Mouse (Mus musculus) MEL (cell line): ENCODE data around the gene Nr2c2ap. TPM values are rescaled to one million over a fixed set of nuclear protein-coding genes. Genes with fewer than 3 reads are reported as not detected.

Experiments
- DNase-seq: peaks from one replicate; pipeline ENCODE4 v3.0.0; 2011; ENCODE audit warnings: low read depth, low spot score
- H3K27ac ChIP-seq: 2 replicates; pipeline ENCODE4 v1.5.1; 2012; ENCODE audit warnings: low read depth, mild to moderate bottlenecking, control low read depth, low read length, moderate library complexity; ENCODE audit not compliant: control insufficient read depth
- H3K27me3 ChIP-seq, 2 experiments: fragments of 150-350 bp in 1 of 2; sonication (generic) in 1 of 2; 2 replicates each; pipeline ENCODE4 v1.6.1; 2012; ENCODE audit warnings: low read length in 2 of 2, mild to moderate bottlenecking in 2 of 2, improper control_type of control experiment in 1 of 2, moderate library complexity in 1 of 2; ENCODE audit not compliant: insufficient read depth in 2 of 2, control insufficient read depth in 1 of 2
- H3K36me3 ChIP-seq, 2 experiments: 2 replicates each; pipeline ENCODE4 v1.6.1; 2012 to 2014; ENCODE audit warnings: low read length in 2 of 2, improper control_type of control experiment in 1 of 2, inconsistent platforms in 1 of 2, mild to moderate bottlenecking in 1 of 2; ENCODE audit not compliant: insufficient read depth in 2 of 2, control insufficient read depth in 1 of 2
- H3K4me1 ChIP-seq, 2 experiments: fragments of 150-350 bp in 1 of 2; sonication (generic) in 1 of 2; 2 replicates each; pipeline ENCODE4 v1.6.1; 2012; ENCODE audit warnings: low read length in 2 of 2, improper control_type of control experiment in 1 of 2, mild to moderate bottlenecking in 1 of 2; ENCODE audit not compliant: insufficient read depth in 2 of 2, control insufficient read depth in 1 of 2
- H3K4me3 ChIP-seq, 2 experiments: fragments of 150-350 bp in 1 of 2; sonication (generic) in 1 of 2; 2 replicates each; pipeline ENCODE4 v1.5.1; 2012; ENCODE audit warnings: low read depth in 2 of 2, low read length in 2 of 2, mild to moderate bottlenecking in 2 of 2, moderate library complexity in 2 of 2, control low read depth in 1 of 2, improper control_type of control experiment in 1 of 2; ENCODE audit not compliant: control insufficient read depth in 1 of 2, insufficient read depth in 1 of 2
- H3K79me2 ChIP-seq: 2 replicates; pipeline ENCODE4 v1.6.1; 2012; ENCODE audit warnings: mild to moderate bottlenecking, low read length, moderate library complexity; ENCODE audit not compliant: control insufficient read depth, poor library complexity, insufficient read depth
- H3K9ac ChIP-seq: 2 replicates; pipeline ENCODE4 v1.6.1; 2012; ENCODE audit warnings: low read depth, mild to moderate bottlenecking, control low read depth, low read length, moderate library complexity; ENCODE audit not compliant: control insufficient read depth, poor library complexity, severe bottlenecking
- H3K9me3 ChIP-seq: fragments of 150-350 bp; sonication (generic); replicated peaks from 2 replicates; pipeline ENCODE4 v1.6.1; 2012; ENCODE audit warnings: mild to moderate bottlenecking, low read length, improper control_type of control experiment, moderate library complexity; ENCODE audit not compliant: insufficient read depth
- CHD1 ChIP-seq: IDR thresholded peaks from 2 replicates; pipeline ENCODE4 v1.6.1; 2012; ENCODE audit warnings: low read depth, mild to moderate bottlenecking, inconsistent platforms, low read length, improper control_type of control experiment
- CHD2 ChIP-seq: IDR thresholded peaks from 2 replicates; pipeline ENCODE4 v1.6.1; 2011; ENCODE audit warnings: low read length, improper control_type of control experiment
- CTCF ChIP-seq, 3 experiments: IDR thresholded peaks in 2 of 3; conservative IDR thresholded peaks in 1 of 3; 2 replicates each; pipeline ENCODE4 v1.5.1; 2011 to 2012; ENCODE audit warnings: low read length in 3 of 3, low read depth in 2 of 3, mild to moderate bottlenecking in 2 of 3, improper control_type of control experiment in 1 of 3, inconsistent platforms in 1 of 3, mixed read lengths in 1 of 3, moderate library complexity in 1 of 3; ENCODE audit not compliant: control insufficient read depth in 1 of 3, insufficient read depth in 1 of 3, poor library complexity in 1 of 3, severe bottlenecking in 1 of 3
- ELF1 ChIP-seq: IDR thresholded peaks from 2 replicates; pipeline ENCODE4 v1.6.1; 2014; ENCODE audit warnings: low read depth, mild to moderate bottlenecking, inconsistent platforms, low read length, improper control_type of control experiment, moderate library complexity
- EP300 ChIP-seq, 2 experiments: IDR thresholded peaks; 2 replicates each; pipeline ENCODE4 v1.6.1; 2011; ENCODE audit warnings: improper control_type of control experiment in 2 of 2, low read length in 2 of 2, low read depth in 1 of 2, mild to moderate bottlenecking in 1 of 2
- GABPA ChIP-seq: IDR thresholded peaks from 2 replicates; pipeline ENCODE4 v1.6.1; 2012; ENCODE audit warnings: low read depth, mild to moderate bottlenecking, inconsistent platforms, low read length, improper control_type of control experiment, moderate library complexity
- JUND ChIP-seq: IDR thresholded peaks from 2 replicates; pipeline ENCODE4 v1.6.1; 2011; ENCODE audit warnings: low read depth, mild to moderate bottlenecking, improper control_type of control experiment, low read length
- KAT2A ChIP-seq: conservative IDR thresholded peaks from 2 replicates; pipeline ENCODE4 v1.6.1; 2012; ENCODE audit warnings: low read depth, low read length, improper control_type of control experiment, inconsistent platforms
- MAX ChIP-seq: IDR thresholded peaks from 2 replicates; pipeline ENCODE4 v1.6.1; 2011; ENCODE audit warnings: low read length, improper control_type of control experiment
- MEF2A ChIP-seq: IDR thresholded peaks from 2 replicates; pipeline ENCODE4 v1.6.1; 2014; ENCODE audit warnings: low read depth, mild to moderate bottlenecking, inconsistent platforms, low read length, improper control_type of control experiment; ENCODE audit not compliant: poor library complexity, insufficient replicate concordance, severe bottlenecking; ENCODE audit errors: extremely low read depth
- MYC ChIP-seq: IDR thresholded peaks from 2 replicates; pipeline ENCODE4 v1.6.1; 2011; ENCODE audit warnings: low read depth, mild to moderate bottlenecking, low read length, improper control_type of control experiment, moderate library complexity
- NRF1 ChIP-seq: IDR thresholded peaks from 2 replicates; pipeline ENCODE4 v1.6.1; 2014; ENCODE audit warnings: low read depth, mild to moderate bottlenecking, inconsistent platforms, low read length, improper control_type of control experiment, moderate library complexity; ENCODE audit not compliant: poor library complexity, insufficient read depth, severe bottlenecking
- RAD21 ChIP-seq: IDR thresholded peaks from 2 replicates; pipeline ENCODE4 v1.6.1; 2011; ENCODE audit warnings: mild to moderate bottlenecking, low read depth, low read length, improper control_type of control experiment
- RCOR1 ChIP-seq: IDR thresholded peaks from 2 replicates; pipeline ENCODE4 v1.6.1; 2012; ENCODE audit warnings: low read depth, mild to moderate bottlenecking, inconsistent platforms, low read length, improper control_type of control experiment
- SMC3 ChIP-seq: IDR thresholded peaks from 2 replicates; pipeline ENCODE4 v1.6.1; 2011; ENCODE audit warnings: low read depth, low read length, improper control_type of control experiment
- ZC3H11A ChIP-seq: IDR thresholded peaks from 2 replicates; pipeline ENCODE4 v1.6.1; 2012; ENCODE audit warnings: low read depth, mild to moderate bottlenecking, inconsistent platforms, low read length, improper control_type of control experiment
- ZKSCAN1 ChIP-seq: IDR thresholded peaks from 2 replicates; pipeline ENCODE4 v1.6.1; 2012; ENCODE audit warnings: low read depth, mild to moderate bottlenecking, inconsistent platforms, low read length, improper control_type of control experiment, moderate library complexity
- ZMIZ1 ChIP-seq: IDR thresholded peaks from 2 replicates; pipeline ENCODE4 v1.6.1; 2012; ENCODE audit warnings: low read depth, mild to moderate bottlenecking, inconsistent platforms, low read length, improper control_type of control experiment, moderate library complexity
- polyA plus RNA-seq, 2 experiments: library from polyadenylated mRNA; stranded (reverse) in 1 of 2; unstranded in 1 of 2; fragments of >175 nt in 1 of 2; fragments of >200 nt in 1 of 2; gene quantifications; 2 replicates each; pipeline versions ENCODE4 v1.2.1 to v1.2.4; 2012; ENCODE audit warnings: low replicate concordance in 2 of 2, low read depth in 1 of 2; ENCODE audit not compliant: insufficient read length in 2 of 2, insufficient read depth in 1 of 2, missing spikeins in 1 of 2
- total RNA-seq: library from RNA; depleted of rRNA; stranded (reverse); fragments of 300-350 nt; gene quantifications from 2 replicates; pipeline ENCODE4 v1.2.3, GENCODE M21; 2012

Gene Nr2c2ap
- total and polyA plus RNA-seq, 3 experiments = 24.6 to 55.7 TPM; not detected in 1

DNA sequence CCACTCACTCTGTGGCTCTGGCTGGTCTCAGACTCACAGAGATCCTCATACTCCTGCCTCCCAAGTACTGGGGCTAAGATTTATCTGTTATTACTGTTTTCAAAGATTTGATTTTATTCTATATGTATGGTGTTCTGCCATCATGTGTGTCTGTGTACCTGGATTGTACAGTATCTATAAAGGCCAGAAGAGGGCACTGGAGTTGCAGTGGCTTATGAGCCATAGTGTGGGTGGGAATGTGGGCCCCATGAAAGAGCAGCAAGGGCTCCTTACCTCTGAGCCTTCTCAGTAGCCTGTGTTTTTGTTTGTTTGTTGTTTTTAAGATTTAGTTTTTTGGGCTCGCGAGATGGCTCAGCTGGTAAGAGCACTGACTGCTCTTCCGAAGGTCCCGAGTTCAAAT lies 47.9 kb downstream of the Nr2c2ap start:
- no peak for TF ChIP-seq JUND
- no peak for TF ChIP-seq MAX
- TF ChIP-seq RAD21 = peak; percentile 52
- TF ChIP-seq SMC3 = peak; percentile 52
- TF ChIP-seq CTCF (IDR thresholded peaks at IDR 0.05 in 2 of 3, conservative IDR thresholded peaks at IDR 0.05 in 1 of 3; ENCODE audit: control insufficient read depth in 1 of 3, insufficient read depth in 1 of 3, low read depth in 2 of 3, low read length in 3 of 3, poor library complexity in 1 of 3, severe bottlenecking in 1 of 3) = peak; percentile 37 to 58 (median 44); a peak in 5 of 6 replicates
- no peak for TF ChIP-seq EP300 (IDR thresholded peaks at IDR 0.05; ENCODE audit: low read depth in 1 of 2, low read length in 2 of 2)
- no peak for TF ChIP-seq ZKSCAN1
- no peak for TF ChIP-seq KAT2A
- TF ChIP-seq NRF1 = no peak
- TF ChIP-seq CHD1 = no peak
- no peak for TF ChIP-seq MEF2A
- TF ChIP-seq RCOR1 = no peak
- peak; percentile 23; the same call in 1 of the 2 replicates for TF ChIP-seq ZC3H11A
- TF ChIP-seq MYC = no peak
- no peak for TF ChIP-seq ELF1
- no peak for TF ChIP-seq GABPA
- no peak for TF ChIP-seq ZMIZ1
- TF ChIP-seq CHD2 = no peak
- H3K9me3 ChIP-seq = no peaks in the 10 kb centered on the region
- no peak overlapping the region for H3K9ac ChIP-seq
- peak; percentile 59 for DNase-seq
- no peak overlapping the region for H3K27ac ChIP-seq
- no peaks in the 10 kb centered on the region; the same call in 1 of the 2 replicates for H3K79me2 ChIP-seq
- peaks cover 0 to 9% of the 10 kb centered on the region in 2 experiments; a peak in 2 of 4 replicates for H3K36me3 ChIP-seq
- no peak overlapping the region for H3K4me3 ChIP-seq
- H3K27me3 ChIP-seq = no peaks in the 10 kb centered on the region
- H3K4me1 ChIP-seq = peaks cover 6 to 12% of the 10 kb centered on the region in 2 experiments

GRCm38 (mm10) chr8:70181212-70181902 lies 50.2 kb downstream of the Nr2c2ap start:
- no peaks in the 10 kb centered on the region for H3K9me3 ChIP-seq
- H3K27me3 ChIP-seq = no peaks in the 10 kb centered on the region
- H3K4me3 ChIP-seq = no peak overlapping the region
- no peak overlapping the region for H3K27ac ChIP-seq
- H3K79me2 ChIP-seq = no peaks in the 10 kb centered on the region
- TF ChIP-seq ZKSCAN1 = no peak
- peak in 1 of 2 experiments; percentile 13; a peak in 1 of 4 replicates for TF ChIP-seq EP300 (IDR thresholded peaks at IDR 0.05; ENCODE audit: low read depth in 1 of 2, low read length in 2 of 2)
- no peak for TF ChIP-seq MAX
- H3K36me3 ChIP-seq = peaks cover 0 to 9% of the 10 kb centered on the region in 2 experiments; a peak in 2 of 4 replicates
- no peak overlapping the region; the same call in 1 of the 2 replicates for H3K9ac ChIP-seq
- DNase-seq = peak; percentile 52
- peaks cover 6 to 10% of the 10 kb centered on the region in 2 experiments for H3K4me1 ChIP-seq
